Mouse (Mus musculus) gastrocnemius, postnatal 36 days (tissue): Measurements from ENCODE around the gene Rab40b. TPM values are rescaled to one million over a fixed set of nuclear protein-coding genes. Genes with fewer than 3 reads are reported as not detected.

ENCODE experiments used
- DNase-seq, 2 experiments: peaks; one replicate each; pipeline ENCODE4 v3.0.0; 2022
- intact Hi-C: fragments of 180-260 bp; cut with DNase I; formaldehyde crosslinking; loops from one replicate; pipeline ENCODE4 v1.15.1; 2025
- long read RNA-seq, 2 experiments: library from polyadenylated mRNA; stranded (forward); transcript quantifications; one replicate each; pipeline ENCODE4 v2.0.0; 2021
- total RNA-seq, 2 experiments: library from RNA; stranded (reverse); gene quantifications; 2 replicates each; pipeline ENCODE4 v1.2.3; 2021

The Rab40b gene
- 10 to 100 TPM in 1 of 2 experiments, 1 to 10 TPM in 1; 6.0 to 16.3 TPM for total RNA-seq
- long read RNA-seq, experiment 1, transcript Rab40b-201 (6 exons, 1,861 nt): major isoform, 18 of 23 reads
- long read RNA-seq, experiment 1, partial matches to known transcripts: 1 of 23 reads
- long read RNA-seq, experiment 1, other reads (novel, unspliced or antisense): 4 of 23 reads
- long read RNA-seq, experiment 2, transcript Rab40b-201 (6 exons, 1,861 nt): major isoform, 14 of 15 reads
- long read RNA-seq, experiment 2, partial matches to known transcripts: 0 of 15 reads
- long read RNA-seq, experiment 2, other reads (novel, unspliced or antisense): 1 of 15 reads

DNA sequence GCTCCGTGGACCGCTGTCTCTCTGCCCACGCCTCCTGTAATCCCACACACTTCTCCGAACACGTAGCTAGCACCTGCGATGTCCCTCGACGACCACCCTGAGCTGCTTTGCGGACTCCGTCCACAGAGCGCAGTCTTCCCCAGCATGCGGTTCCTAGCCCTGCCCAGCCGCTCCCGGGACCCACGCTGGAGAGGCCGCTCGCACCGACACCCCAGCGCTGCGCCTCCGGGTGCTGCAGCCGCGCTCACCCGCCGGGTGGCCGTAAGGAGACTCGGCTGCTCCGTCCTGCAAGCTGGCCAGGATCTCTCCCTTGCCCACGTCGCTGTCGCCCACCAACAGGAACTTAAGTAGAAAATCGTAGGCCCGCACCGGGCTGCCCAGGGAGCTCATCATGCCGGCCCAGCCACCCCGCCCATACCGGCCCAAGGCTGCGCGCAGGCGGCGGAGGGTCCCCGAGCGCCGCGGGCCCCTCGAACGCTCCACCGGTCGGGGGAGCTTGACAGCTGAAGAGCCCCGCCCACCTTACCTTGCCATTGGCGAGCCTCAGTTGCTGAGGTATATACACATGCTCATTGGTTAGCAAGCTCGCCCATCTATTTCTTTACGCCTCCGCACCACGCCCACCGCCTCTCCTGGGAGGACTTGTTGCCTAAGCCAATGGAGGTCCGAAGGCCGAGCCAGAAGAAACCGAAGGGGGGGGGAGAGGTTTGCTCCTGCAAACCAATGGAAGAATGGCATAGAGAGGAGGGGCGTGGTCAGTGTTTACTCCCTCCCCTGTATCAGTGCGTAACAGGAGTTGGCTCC lies at the start of gene Rab40b:
Gene Rab40b, minus strand, starts transcription at position 502 of the 804 bp plus-strand sequence.
- intact Hi-C loops: loop anchor here (5.0 kb wide), 1 partner anchor 34 kb away; the partner anchor contains the start of gene Fn3krp
- DNase-seq: peak; percentile 80 to 92

DNA sequence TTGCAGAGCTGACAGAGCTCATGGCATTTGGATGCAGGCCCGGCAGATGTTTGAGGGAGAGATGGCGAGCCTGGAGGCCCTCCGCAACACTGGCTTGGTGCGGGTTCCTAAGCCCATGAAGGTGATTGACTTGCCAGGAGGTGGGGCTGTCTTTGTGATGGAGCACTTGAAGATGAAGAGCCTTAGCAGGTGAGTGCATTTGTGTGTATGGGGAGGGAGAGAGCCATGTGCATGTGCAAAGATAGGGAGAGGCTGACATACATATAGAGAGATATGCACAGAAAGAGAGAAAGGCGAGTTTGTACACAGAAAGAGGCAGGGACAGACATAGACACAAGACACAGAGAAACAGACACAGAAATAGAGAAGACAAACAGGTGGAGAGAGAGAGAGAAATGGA lies 49.2 kb upstream of the Rab40b start:
- intact Hi-C loops: no loop called here
- DNase-seq: no peak

DNA sequence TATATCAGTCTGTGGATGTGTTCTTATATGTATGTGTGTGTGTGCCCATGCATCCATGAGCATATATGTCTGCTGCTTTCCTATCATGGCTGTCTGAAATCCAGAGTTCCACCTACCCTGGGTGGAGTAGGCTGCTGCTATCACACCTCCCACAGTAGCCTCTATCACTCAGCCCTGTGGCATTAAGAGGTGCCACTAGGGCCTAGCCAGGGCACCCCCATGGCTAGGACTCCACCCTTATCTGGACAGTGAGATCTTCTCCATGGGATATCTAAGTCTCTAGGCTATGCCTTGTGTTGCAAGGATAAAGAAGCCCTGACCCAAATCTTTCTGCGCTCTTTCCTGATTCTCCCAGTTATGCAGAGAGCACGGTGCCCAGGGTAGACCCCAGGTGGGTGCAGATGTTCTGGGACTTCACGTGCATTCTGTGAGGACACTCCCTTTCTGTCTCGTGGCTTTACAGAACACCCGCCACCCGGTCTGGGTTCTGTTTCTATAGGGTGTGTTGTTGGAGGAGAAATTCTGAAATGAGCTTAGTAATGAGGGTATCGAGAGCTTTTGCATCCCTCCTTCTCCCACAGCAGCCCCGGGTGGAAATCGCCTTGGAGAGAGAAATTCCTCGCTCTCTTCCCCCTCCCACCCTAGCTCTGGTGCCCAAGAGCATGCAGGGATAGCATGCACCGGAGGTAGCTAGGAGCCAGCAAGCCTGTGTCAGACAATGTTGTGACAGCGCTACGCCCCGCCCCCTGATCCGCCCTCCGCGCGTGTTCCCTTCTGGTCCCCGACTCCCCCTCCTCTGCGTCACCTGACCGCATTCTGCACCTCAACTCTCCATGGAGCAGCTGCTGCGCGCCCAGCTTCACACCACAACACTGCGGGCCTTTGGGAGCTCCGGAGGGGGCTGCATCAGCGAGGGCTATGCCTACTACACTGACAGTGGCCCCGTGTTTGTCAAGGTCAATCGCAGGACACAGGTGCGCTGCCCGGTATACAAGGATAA lies 46.4 kb upstream of the Rab40b start, which contains the start of gene Fn3k:
Gene Fn3k, plus strand, starts transcription at position 758 of the 1,000 bp plus-strand sequence.
- intact Hi-C loops: no loop called here
- DNase-seq: peak; percentile 65 to 80

DNA sequence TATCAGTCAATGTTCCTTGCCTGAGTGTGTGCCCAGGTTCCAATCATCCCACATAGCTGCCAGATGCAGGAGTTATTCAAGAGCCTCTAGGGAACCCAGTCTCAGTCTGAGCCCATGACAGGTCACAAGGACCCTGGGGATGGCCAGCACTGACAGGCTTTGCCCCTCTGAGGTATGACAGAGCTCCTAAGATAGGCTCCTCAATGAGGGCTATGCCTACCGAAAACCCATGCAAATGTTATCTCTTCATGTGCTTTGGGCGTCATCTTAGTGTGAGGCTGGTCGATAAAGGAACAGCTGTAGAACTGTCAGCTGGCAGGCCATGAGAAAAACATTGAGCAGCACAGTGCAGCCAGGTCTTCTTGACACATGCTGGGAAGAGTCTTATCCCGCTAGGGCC lies 45.3 kb upstream of the Rab40b start:
- DNase-seq: no peak
- intact Hi-C loops: no loop called here

DNA sequence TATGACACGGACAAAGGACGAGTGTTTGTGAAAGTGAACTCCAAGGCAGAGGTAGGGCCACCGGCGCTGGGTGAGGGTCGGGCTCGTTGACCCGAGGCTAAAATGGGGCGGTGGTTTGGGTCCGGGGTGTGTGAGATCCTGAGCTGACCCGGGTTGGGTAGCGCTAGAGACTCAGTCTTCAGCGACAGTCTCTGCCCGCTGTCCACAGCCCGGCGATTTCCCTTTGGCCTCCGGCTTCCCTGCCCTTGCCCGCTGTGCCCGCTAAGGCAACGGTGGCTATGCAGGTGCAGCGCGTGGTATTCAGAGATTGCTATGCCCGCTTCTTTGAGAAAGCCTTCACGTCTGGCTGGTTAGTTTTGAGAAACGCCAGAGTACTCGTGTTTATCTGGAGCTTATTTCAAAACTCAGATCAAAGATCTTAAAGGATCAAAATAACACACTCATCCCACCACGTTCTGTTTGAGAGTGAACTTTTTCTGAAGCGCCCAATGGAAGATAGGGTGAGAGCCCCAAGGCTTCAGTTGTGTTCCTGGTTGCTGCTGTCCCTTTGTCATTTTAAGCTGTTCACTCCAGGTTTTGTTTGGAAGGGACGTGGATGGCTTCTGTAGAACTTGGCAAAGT lies 33.6 kb upstream of the Rab40b start:
- intact Hi-C loops: loop anchor here (5.0 kb wide), 1 partner anchor 34 kb away; the partner anchor contains the start of gene Rab40b
- DNase-seq: no peak

DNA sequence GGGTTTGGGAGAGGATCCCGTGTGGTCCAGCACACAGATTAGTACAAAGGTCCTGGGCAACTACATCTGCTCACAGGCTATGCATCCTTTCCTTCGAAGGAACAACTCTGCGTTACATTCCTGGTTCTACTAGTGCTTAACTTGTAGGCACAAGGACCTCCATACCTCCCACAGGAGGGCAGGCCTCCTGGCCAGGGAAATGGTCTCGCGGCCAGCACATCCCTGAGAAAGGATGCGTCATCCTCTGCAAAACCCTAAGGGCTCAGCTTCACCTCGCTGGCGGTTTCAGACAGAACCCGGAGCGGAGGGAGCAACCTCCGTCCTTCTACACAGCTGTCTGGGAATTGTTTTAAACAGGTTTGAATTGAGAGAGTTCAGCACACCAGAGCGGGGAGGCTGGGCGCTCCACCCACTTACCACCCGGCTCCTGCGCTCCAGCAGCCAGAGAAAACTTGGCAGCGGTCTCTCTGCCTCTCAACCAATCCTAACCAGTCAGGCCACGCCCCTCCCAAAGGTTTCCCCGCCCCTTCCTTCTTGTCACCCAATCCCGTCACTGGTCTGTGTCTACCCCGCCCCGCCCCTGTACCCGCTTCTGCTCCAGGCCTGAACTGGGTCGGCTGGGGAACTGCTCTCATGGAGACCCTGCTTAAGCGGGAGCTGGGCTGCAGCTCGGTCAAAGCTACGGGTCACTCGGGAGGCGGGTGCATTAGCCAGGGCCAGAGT lies 32.9 kb upstream of the Rab40b start, which contains the start of gene Fn3krp:
Gene Fn3krp, plus strand, starts transcription at position 572 of the 723 bp plus-strand sequence.
- peak; percentile 99 to 100 for DNase-seq
- intact Hi-C loops: loop anchor here (5.0 kb wide), 1 partner anchor 34 kb away; the partner anchor contains the start of gene Rab40b

DNA sequence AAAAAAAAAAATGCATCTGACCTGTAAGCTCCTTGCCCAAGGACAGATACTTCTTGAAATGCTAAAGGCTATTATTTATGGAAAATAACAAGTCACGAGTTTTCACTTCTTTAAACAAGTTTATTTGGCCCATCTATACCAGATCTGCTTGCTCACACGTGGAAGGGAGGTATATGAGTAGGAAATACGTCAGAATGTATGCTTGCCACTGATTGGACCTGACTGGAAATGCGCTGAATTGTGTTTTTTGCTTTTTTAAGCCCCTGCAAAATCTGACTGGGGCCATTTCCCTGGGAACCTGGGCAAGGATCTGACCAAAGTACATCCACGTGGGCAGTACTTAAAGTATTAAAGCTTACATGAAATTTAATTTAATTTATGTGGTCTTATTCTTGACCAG lies 32.3 kb upstream of the Rab40b start:
- intact Hi-C loops: loop anchor here (5.0 kb wide), 1 partner anchor 33 kb away; the partner anchor contains the start of gene Rab40b
- no peak for DNase-seq

DNA sequence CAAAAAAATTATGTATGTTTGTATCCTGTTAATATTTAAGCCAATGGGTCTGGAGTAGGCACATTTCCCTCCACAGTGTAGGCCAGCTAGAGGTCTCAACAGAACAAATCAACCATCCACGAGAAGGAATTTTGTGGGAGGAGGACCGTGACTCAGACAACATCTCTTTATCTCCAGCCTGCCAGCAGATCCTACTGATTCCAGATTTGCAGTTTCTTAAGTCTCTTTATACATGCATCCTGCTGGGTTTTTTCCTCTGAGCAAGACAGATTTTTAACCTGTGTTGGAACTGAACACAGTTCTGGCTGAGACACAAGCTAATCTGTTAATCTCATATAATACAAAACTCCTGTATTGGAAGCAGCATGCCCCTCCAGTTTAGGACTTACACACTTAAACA lies 30.9 kb upstream of the Rab40b start:
- intact Hi-C loops: loop anchor here (5.0 kb wide), 1 partner anchor 67 kb away; the partner anchor contains the start of gene Wdr45b
- DNase-seq: no peak

DNA sequence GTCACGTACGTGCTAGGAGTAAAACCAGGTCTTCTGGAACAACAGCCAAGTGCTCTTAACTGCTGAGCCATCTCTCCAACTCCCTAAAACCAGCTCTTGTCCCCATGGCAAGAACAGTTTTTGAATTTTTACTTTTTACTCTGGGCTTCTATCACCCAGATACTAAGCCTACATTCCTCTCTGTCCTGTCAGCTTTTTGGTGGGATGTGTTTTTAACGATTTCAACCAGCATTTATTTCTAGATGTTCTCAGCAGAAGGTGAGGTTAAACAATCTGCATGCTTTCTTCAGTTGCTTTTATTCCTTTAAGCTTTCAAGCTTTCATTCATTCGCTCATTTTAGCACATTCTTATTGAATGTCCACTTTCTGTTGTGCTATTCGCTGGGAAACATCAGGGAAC lies 29.9 kb upstream of the Rab40b start:
- intact Hi-C loops: loop anchor here (5.0 kb wide), 1 partner anchor 66 kb away; the partner anchor contains the start of gene Wdr45b

DNA sequence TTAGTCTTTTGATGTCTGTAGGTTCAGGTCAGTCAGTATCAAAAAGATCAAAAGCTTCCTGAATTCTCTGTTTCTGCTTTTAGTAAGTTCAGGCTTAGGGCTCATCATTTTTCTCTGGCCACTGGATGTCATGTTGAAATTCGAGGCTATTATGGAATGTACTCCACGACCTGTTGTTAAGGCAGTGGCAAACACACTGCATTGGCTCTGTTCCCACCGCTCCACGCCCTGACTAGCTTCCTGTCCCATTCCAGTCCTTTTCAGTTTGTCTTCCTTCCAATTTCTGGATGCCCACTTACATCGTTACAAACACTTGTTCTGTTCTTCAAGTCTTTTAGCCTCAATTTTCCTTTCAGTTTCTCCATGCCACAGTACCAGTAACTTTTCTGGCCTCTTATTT lies 27.3 kb upstream of the Rab40b start:
- DNase-seq: no peak
- intact Hi-C loops: loop anchor here (5.0 kb wide), 1 partner anchor 63 kb away; the partner anchor contains the start of gene Wdr45b

More for the DNA sequence above, 29.9 kb upstream of the Rab40b start:
- no peak for DNase-seq

DNA sequence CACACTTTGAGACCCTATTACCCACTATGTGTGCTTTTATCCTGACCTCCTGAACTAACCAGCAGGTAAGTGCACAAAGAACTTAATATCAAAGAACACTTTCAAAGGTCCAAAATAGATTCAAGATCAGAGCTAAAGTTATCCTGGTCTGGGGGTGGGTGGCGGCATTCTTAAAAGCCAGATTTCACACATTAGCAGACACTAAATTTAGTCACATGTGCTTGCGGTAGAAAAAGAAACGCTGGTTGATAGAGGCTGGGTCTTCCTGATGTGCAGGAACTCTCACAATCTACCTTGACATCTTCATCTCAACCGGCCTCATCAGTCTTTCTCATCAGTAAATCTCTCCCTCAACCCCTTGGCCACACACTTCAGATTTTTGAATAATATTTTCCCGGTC lies 26.7 kb upstream of the Rab40b start:
- no peak for DNase-seq
- intact Hi-C loops: loop anchor here (5.0 kb wide), 1 partner anchor 62 kb away; the partner anchor contains the start of gene Wdr45b

DNA sequence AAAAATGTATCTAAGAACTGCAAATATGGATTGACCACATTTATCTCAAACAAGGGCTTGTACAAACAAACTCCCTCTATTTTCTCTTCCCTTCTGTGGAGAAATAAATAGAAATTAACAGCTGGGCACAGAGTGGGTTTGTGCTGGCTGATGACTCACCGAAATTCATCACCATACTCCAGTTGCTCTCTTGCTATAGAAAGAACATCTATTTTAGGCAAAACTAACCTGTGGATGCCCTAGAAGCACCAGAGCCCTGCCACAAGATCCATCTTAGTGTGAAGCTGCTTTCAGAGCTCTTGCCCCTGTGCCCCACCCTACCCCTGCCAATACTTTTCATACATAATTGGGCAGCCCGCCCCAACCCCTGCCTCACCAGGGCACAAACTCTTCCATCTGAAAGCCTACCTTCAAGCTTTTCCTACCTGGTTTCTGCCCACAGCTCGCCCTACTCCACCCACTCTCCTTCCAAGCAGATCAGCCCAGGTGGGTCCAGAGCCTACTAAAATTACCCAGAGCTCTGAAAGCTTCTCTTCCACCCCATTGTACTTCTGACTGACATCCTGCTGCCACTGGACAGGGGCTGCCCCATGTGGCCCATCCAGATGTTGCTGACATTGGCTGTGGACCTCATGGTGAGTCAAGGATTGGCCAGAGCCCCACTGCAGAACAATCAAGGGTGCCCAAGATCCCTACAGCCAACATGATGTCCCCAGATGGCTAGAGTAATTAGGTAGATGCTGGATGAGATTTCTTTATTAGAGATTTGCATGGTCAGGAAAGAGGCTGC lies 19.5 kb upstream of the Rab40b start:
- no peak for DNase-seq
- intact Hi-C loops: no loop called here

DNA sequence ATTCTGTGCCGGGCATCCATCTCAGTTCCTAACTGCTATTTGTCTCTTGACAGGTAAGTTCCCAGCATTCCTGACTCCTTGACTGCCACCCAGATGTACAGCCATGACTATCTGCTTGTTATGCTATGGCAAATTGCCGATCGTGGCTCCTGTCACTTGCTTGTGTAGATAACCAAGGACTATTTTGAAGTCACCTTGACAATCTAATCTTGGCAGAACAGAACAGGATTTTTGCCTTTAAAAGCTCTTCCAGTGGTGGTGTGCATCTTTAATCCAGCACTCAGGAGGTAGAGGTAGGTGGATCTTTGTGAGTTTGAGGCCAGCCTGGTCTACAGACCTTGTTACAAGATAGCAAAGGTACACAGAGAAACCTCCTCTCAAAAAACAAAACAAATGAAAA lies 4.4 kb upstream of the Rab40b start:
- intact Hi-C loops: no loop called here
- DNase-seq: no peak

DNA sequence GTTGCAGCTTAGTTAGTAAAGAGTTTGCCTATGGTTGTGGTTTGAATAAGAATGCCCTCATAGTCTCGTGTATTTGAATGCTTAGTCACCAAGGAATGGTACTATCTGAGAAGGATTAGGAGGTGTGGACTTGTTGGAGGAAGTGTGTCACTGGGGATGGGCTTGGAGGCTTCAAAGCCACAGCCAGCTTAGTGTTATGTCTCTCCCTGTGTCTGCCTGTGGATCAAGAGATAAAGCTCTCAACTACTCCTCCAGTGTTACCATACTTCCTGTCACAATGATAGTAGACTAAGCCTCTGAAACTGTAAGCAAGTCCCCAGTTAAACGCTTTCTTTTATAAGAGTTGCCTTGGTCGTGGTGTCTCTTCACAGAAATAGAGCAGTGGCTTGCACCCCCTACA lies 2.7 kb upstream of the Rab40b start:
- DNase-seq: no peak
- intact Hi-C loops: no loop called here

DNA sequence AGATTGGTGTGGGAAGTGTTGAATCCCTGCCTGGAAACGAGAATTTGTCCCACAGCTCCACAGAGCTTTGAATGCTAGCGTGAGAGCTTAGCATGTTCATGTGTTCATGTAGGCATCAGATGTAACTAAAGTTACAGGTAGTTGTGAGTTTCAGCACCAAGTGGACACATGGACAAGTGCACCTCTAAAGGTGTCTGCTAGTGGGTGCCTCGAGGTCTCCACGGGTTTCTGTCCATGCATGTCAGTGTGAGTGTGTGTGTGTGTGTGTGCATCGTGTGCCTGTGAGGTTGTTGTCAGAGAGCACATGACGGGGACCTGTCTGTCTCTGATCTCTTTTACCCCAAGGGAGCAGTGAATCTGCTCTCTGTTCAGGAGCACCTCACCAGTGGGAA lies 499 bp upstream of the Rab40b start:
- no peak for DNase-seq
- intact Hi-C loops: loop anchor here (5.0 kb wide), 1 partner anchor 34 kb away; the partner anchor contains the start of gene Fn3krp

DNA sequence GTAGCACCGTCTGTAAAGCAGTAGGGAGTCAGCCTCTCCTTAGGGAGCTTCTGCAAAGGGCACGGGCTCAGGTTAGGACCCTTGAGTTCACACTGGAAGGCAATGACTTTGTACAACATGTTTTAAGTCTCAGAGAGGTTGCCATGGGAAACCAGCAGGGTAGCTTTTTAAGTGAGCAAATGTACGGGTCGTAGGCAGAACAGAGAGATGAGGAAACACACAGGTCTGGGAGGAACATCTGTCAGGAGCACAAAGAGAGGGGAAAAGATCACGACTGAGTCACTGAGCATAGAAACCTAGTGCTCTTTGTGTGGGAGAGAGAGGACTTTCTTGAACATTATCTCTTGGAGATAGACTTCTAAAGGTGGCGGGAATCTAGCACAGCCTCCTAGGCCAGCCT lies 7.8 kb downstream of the Rab40b start:
- no peak for DNase-seq
- intact Hi-C loops: no loop called here

DNA sequence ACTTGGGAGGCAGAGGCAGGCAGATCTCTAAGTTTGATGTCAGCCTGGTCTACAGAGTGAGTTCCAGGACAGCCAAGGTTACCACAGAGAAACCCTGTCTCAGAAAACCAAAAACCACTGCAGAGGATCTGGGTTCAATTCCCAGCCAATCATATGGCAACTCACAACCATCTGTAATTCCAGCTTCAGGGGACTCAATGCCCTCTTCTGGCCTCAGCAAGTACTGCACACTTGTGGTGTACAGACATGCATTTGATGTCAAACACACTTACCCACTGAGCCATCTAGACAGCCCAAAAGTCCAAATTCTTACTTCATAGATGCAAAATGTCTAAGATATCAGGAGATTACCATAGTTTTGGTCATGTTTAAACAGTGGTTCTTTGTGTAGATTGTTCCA lies 9.4 kb downstream of the Rab40b start:
- intact Hi-C loops: no loop called here
- DNase-seq: no peak

DNA sequence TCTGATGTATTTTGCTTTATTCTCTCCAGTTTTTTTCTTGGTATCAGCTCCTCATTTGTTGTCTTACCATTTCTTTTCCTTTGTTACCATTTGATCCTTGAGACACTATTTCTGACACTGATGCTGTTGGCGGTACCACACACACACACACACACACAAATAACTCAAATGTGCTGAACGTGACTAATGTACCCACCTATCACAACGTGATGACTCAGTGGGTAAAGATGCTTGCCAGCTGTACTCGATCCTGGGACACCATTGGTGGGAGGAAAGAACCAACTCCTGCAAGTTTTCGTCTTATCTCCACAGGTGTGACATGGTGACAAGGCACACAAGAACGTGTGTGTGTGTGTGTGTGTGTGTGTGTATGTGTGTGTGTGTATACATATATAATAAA lies 14.7 kb downstream of the Rab40b start:
- intact Hi-C loops: no loop called here
- DNase-seq: no peak
